In the genomic region with DNA sequence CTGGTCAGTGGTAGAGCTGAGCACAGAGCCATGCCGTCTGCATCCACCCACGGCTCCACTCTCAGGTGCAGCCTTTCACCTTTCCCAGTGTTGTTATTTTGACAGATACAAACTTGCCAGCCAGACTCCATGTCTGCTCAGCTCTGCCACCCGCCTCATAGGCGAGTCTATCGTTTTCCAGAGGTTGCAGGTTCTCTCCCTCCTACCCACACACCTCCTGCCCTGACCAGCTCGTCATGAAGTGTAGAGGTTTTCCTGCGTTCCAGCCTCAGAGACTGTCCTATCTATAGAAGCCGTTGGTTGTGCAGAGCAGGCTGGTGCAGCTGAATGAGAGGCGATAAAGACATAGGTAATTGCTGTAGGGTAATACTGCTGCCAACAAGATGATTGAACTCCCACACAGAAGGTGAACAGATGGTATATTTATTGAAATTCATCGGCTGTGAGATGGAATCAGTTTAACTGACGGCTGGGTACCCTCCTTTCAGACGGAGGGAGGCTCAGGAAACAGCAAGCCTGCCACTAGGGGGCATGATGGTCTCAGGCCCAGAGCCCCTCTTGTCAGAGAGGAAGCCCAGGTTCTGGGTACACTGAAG, we compare ENCODE assay signal across 9 mouse cellular contexts. TPM values are rescaled to one million over a fixed set of nuclear protein-coding genes. Genes with fewer than 3 reads are reported as not detected.
DNase-seq lines count a peak whose midpoint lies in the region; ATAC-seq and TF ChIP-seq lines count a peak whose summit lies in the region.
"Had no signal": no experiment of that assay in that cellular context is flagged by ENCODE, and none has a peak within 500 bp of the region (broad histone marks: within the 10 kb centered on the region; RNA-seq: fewer than 3 reads in every experiment).

No protein-coding gene starts in this region.

- TF ChIP-seq EP300 in lung, postnatal 0 days (IDR thresholded peaks at IDR 0.05) = no peak

- peak overlapping the region; percentile 39 for H3K27ac ChIP-seq in forebrain, embryonic 16.5 days (ENCODE audit: low read length)
- no peak overlapping the region for H3K27ac ChIP-seq in lung, postnatal 0 days (ENCODE audit: low read length)

- no peak overlapping the region for H3K4me2 ChIP-seq in forebrain, embryonic 16.5 days (ENCODE audit: low read length)
- no peak overlapping the region for H3K4me2 ChIP-seq in lung, postnatal 0 days (replicated peaks; ENCODE audit: low read depth, low read length)

- no peaks in the 10 kb centered on the region for H3K27me3 ChIP-seq in forebrain, embryonic 16.5 days (replicated peaks; ENCODE audit: control insufficient read depth, insufficient read depth, low read length)
- H3K27me3 ChIP-seq in lung, postnatal 0 days (replicated peaks; ENCODE audit: insufficient read depth, low read length) = no peaks in the 10 kb centered on the region

- peaks cover 6% of the 10 kb centered on the region; the same call in 1 of the 2 replicates for H3K4me1 ChIP-seq in forebrain, embryonic 16.5 days (replicated peaks; ENCODE audit: control insufficient read depth, insufficient read depth, low read length)
- no peaks in the 10 kb centered on the region for H3K4me1 ChIP-seq in lung, postnatal 0 days (ENCODE audit: insufficient read depth, low read depth, low read length)
- H3K4me1 ChIP-seq: megakaryocyte, embryonic 14.5 days had no signal

- 36% methylated on average over 12 of the region's 12 CpGs for WGBS in forebrain, embryonic 16.5 days
- 46% methylated on average over 12 of the region's 12 CpGs for WGBS in lung, postnatal 0 days

- no peaks in the 10 kb centered on the region for H3K36me3 ChIP-seq in forebrain, embryonic 16.5 days (ENCODE audit: control insufficient read depth, insufficient read depth)
- H3K36me3 ChIP-seq in lung, postnatal 0 days (ENCODE audit: insufficient read depth, low read length) = no peaks in the 10 kb centered on the region

- no peak overlapping the region for H3K4me3 ChIP-seq in forebrain, embryonic 16.5 days (replicated peaks; ENCODE audit: low read length)
- H3K4me3 ChIP-seq in lung, postnatal 0 days (ENCODE audit: low read depth, low read length) = no peak overlapping the region
- H3K4me3 ChIP-seq: megakaryocyte, embryonic 14.5 days had no signal

- peak; percentile 96 for ATAC-seq in forebrain, embryonic 16.5 days
- ATAC-seq in lung, postnatal 0 days = no peak
- ATAC-seq in monocyte, adult 5-6 weeks (replicated peaks; ENCODE audit: insufficient number of reproducible peaks, low FRiP score, low TSS enrichment, poor library complexity, severe bottlenecking) = no peak

- DNase-seq in heart, postnatal 4 days = peak; percentile 64
- DNase-seq in heart, adult 8-10 months (ENCODE audit: low spot score) = no peak
- DNase-seq in c-Kit-positive CD71-negative TER-119-negative erythroid progenitor cells, embryonic 14.5 days (ENCODE audit: low read depth) = peak; percentile 4
- DNase-seq in kidney, postnatal 36 days = peak; percentile 2 to 68
- peak; percentile 22 for DNase-seq in lung, postnatal 0 days (ENCODE audit: low spot score)
- peak; percentile 87 for DNase-seq in right cerebral cortex, postnatal 14 days

- no peak overlapping the region for H3K9ac ChIP-seq in forebrain, embryonic 16.5 days (replicated peaks; ENCODE audit: low read depth, low read length)
- H3K9ac ChIP-seq in lung, postnatal 0 days (replicated peaks; ENCODE audit: low read depth) = no peak overlapping the region

- TF ChIP-seq CTCF in lung, postnatal 0 days (IDR thresholded peaks at IDR 0.05) = peak; percentile 76

- H3K9me3 ChIP-seq in forebrain, embryonic 16.5 days (ENCODE audit: control insufficient read depth, low read length) = no peaks in the 10 kb centered on the region
- H3K9me3 ChIP-seq in lung, postnatal 0 days (ENCODE audit: low read length) = no peaks in the 10 kb centered on the region
- H3K9me3 ChIP-seq: megakaryocyte, embryonic 14.5 days had no signal

RNA-seq across cellular contexts. Expression of gene Syt16, which starts 58.0 kb away (rescaled TPM):
- total RNA-seq in heart, postnatal 4 days (2021) = under 1 TPM in 1 of 2 experiments, not detected in 1; 0.05 TPM
- not detected for total RNA-seq in heart, adult 8-10 months (2022)
- polyA plus RNA-seq in forebrain, embryonic 16.5 days (2015; fragmentation: Nextera tagmentation; extraction: Ambion mirVana) = 80.6 and 81.0 TPM in 2 replicates
- 0.04 TPM in 2 replicates for polyA plus RNA-seq in lung, postnatal 0 days (2015; fragmentation: Nextera tagmentation; extraction: Ambion mirVana)
- not detected in 3 replicates for total RNA-seq in monocyte, adult 5-6 weeks (2017)
